Mouse (Mus musculus) midbrain, embryonic 14.5 days (tissue): Measurements from ENCODE around the gene Hbb-bs. TPM values are rescaled to one million over a fixed set of nuclear protein-coding genes. Genes with fewer than 3 reads are reported as not detected.
"Not testable (repeated sequence)": the region's sequence is repeated elsewhere in the genome, so short reads cannot be mapped to it uniquely, and the experiment has no call there.

Source experiments
- ATAC-seq: fragments of 200-750 bp; cut with Nextera tagmentation; 2 replicates; pipeline ENCODE4 v1.8.0; 2017; ENCODE audit warnings: moderate number of reproducible peaks, moderate library complexity; ENCODE audit not compliant: low FRiP score, low TSS enrichment
- DNase-seq: peaks from one replicate; pipeline ENCODE4 v3.0.0-alpha.2; 2015
- H3K27ac ChIP-seq: fragments of 300-500 bp; sonication (generic); replicated peaks from 2 replicates; pipeline ENCODE4 v1.5.1; 2014; ENCODE audit warnings: mild to moderate bottlenecking, low read depth, low read length, moderate library complexity
- H3K27me3 ChIP-seq: fragments of 300-500 bp; sonication (generic); 2 replicates; pipeline ENCODE4 v1.6.1; 2014; ENCODE audit warnings: low read length, control low read depth, mixed read lengths; ENCODE audit not compliant: control insufficient read depth, insufficient read depth
- H3K36me3 ChIP-seq: fragments of 300-500 bp; sonication (generic); 2 replicates; pipeline ENCODE4 v1.6.1; 2014; ENCODE audit warnings: low read length, control low read depth; ENCODE audit not compliant: control insufficient read depth, insufficient read depth
- H3K4me1 ChIP-seq: fragments of 300-500 bp; sonication (generic); 2 replicates; pipeline ENCODE4 v1.6.1; 2014; ENCODE audit warnings: mild to moderate bottlenecking, antibody characterized with exemption, low read length, control low read depth; ENCODE audit not compliant: control insufficient read depth, insufficient read depth
- H3K4me2 ChIP-seq: fragments of 300-500 bp; sonication (generic); 2 replicates; pipeline ENCODE4 v1.6.1; 2014; ENCODE audit warnings: mild to moderate bottlenecking, low read length, moderate library complexity
- H3K4me3 ChIP-seq: fragments of 300-500 bp; sonication (generic); replicated peaks from 2 replicates; pipeline ENCODE4 v1.5.1; 2014; ENCODE audit warnings: low read depth, low read length
- H3K9ac ChIP-seq: fragments of 300-500 bp; sonication (generic); replicated peaks from 2 replicates; pipeline ENCODE4 v1.6.1; 2014; ENCODE audit warnings: mild to moderate bottlenecking, low read length, moderate library complexity
- H3K9me3 ChIP-seq: fragments of 300-500 bp; sonication (generic); 2 replicates; pipeline ENCODE4 v1.6.1; 2016; ENCODE audit warnings: low read length, control low read depth, mixed read lengths; ENCODE audit not compliant: control insufficient read depth
- WGBS: fragments of 180-500 bp; shearing (Covaris S2); extraction: QIAGEN DNeasy Blood & Tissue Kit; methylation state at CpG from one replicate; pipeline ENCODE4 v1.1.7; 2014; 5-methylcytosine and 5-hydroxymethylcytosine counted together
- polyA plus RNA-seq: library from polyadenylated mRNA; unstranded; fragments of >200 nt; fragmentation: Nextera tagmentation; extraction: Ambion mirVana; gene quantifications from 2 replicates; pipeline ENCODE4 v1.2.1, GENCODE M21; 2014

The Hbb-bs gene
- polyA plus RNA-seq, 1 experiment from 2014 or later: 3,364 TPM

- ATAC-seq (no peak), DNase-seq (no peak)
Measured at GRCm38 (mm10) chr7:103824597-103824996, 3.3 kb downstream of the Hbb-bs start.

GRCm38 (mm10) chr7:103815085-103815484 is 12.8 kb downstream of the Hbb-bs start:
- not testable (repeated sequence) for H3K9me3 ChIP-seq, H3K4me2 ChIP-seq, H3K27me3 ChIP-seq, H3K4me1 ChIP-seq, H3K9ac ChIP-seq, H3K36me3 ChIP-seq, H3K27ac ChIP-seq, H3K4me3 ChIP-seq, ATAC-seq, DNase-seq
- 83% methylated on average over 1 of the region's 2 CpGs for WGBS

More at GRCm38 (mm10) chr7:103824597-103824996, 3.3 kb downstream of the Hbb-bs start:
- Histone ChIP-seq H3K36me3 (no peaks in the 10 kb centered on the region), H3K4me2 (no peak overlapping the region), H3K4me3 (no peak overlapping the region), H3K9ac (no peak overlapping the region), H3K27me3 (no peaks in the 10 kb centered on the region), H3K27ac (no peak overlapping the region), H3K9me3 (no peaks in the 10 kb centered on the region), H3K4me1 (no peaks in the 10 kb centered on the region)
- WGBS: 87% methylated on average over 2 of the region's 2 CpGs

- ATAC-seq: no peak
Measured at GRCm38 (mm10) chr7:103813766-103814165, 14.1 kb downstream of the Hbb-bs start, which contains the start of gene Hbb-bt. Hbb-bt (minus strand) TSS chr7:103813996.

GRCm38 (mm10) chr7:103813152-103813551 is 14.7 kb downstream of the Hbb-bs start:
- not testable (repeated sequence) for H3K27me3 ChIP-seq, H3K9ac ChIP-seq, H3K27ac ChIP-seq, H3K4me3 ChIP-seq, H3K9me3 ChIP-seq, ATAC-seq, H3K4me2 ChIP-seq, H3K4me1 ChIP-seq, H3K36me3 ChIP-seq, DNase-seq
- WGBS: no CpG with 5 or more reads among the region's 3 CpGs

More at GRCm38 (mm10) chr7:103813766-103814165, 14.1 kb downstream of the Hbb-bs start, which contains the start of gene Hbb-bt:
- WGBS: 93% methylated on average over 3 of the region's 3 CpGs
- H3K9ac ChIP-seq: no peak within 1 kb of the TSS
- no peak within 1 kb of the TSS for H3K4me3 ChIP-seq
- H3K36me3 ChIP-seq: no peaks in the 10 kb centered on the region
- H3K27ac ChIP-seq: no peak within 1 kb of the TSS
- no peaks in the 10 kb centered on the region for H3K4me1 ChIP-seq
- no peak for DNase-seq
- H3K9me3 ChIP-seq: no peaks in the 10 kb centered on the region
- H3K27me3 ChIP-seq: no peaks in the 10 kb centered on the region
- no peak within 1 kb of the TSS for H3K4me2 ChIP-seq

GRCm38 (mm10) chr7:103812174-103812573 is 15.7 kb downstream of the Hbb-bs start:
- Histone ChIP-seq H3K4me2 (no peak overlapping the region), H3K27me3 (no peaks in the 10 kb centered on the region), H3K36me3 (no peaks in the 10 kb centered on the region), H3K9me3 (no peaks in the 10 kb centered on the region), H3K4me3 (no peak overlapping the region), H3K9ac (no peak overlapping the region), H3K27ac (no peak overlapping the region), H3K4me1 (no peaks in the 10 kb centered on the region)
- DNase-seq (no peak), ATAC-seq (no peak)
- 64% methylated on average over 1 of the region's 1 CpGs for WGBS

- Histone ChIP-seq H3K9me3 (no peaks in the 10 kb centered on the region), H3K9ac (no peak overlapping the region), H3K36me3 (no peaks in the 10 kb centered on the region), H3K27ac (no peak overlapping the region), H3K4me3 (no peak overlapping the region), H3K27me3 (no peaks in the 10 kb centered on the region), H3K4me1 (no peaks in the 10 kb centered on the region), H3K4me2 (no peak overlapping the region)
- WGBS: 92% methylated on average over 1 of the region's 1 CpGs
- ATAC-seq (no peak), DNase-seq (no peak)
Measured at GRCm38 (mm10) chr7:103811223-103811845, 16.6 kb downstream of the Hbb-bs start.

- H3K9ac ChIP-seq: no peak overlapping the region
- DNase-seq (no peak), ATAC-seq (no peak)
- no peaks in the 10 kb centered on the region for H3K36me3 ChIP-seq
- H3K4me1 ChIP-seq: no peaks in the 10 kb centered on the region
- H3K9me3 ChIP-seq: no peaks in the 10 kb centered on the region
- WGBS: 84% methylated on average over 3 of the region's 3 CpGs
- H3K27me3 ChIP-seq: no peaks in the 10 kb centered on the region
- H3K4me3 ChIP-seq: no peak overlapping the region
- no peak overlapping the region for H3K27ac ChIP-seq
- no peak overlapping the region for H3K4me2 ChIP-seq
Measured at GRCm38 (mm10) chr7:103810746-103811145, 17.1 kb downstream of the Hbb-bs start.

- Histone ChIP-seq H3K9me3 (no peaks in the 10 kb centered on the region), H3K4me2 (no peak overlapping the region), H3K4me1 (no peaks in the 10 kb centered on the region), H3K27me3 (no peaks in the 10 kb centered on the region), H3K4me3 (no peak overlapping the region), H3K27ac (no peak overlapping the region), H3K9ac (no peak overlapping the region), H3K36me3 (no peaks in the 10 kb centered on the region)
- WGBS: 82% methylated on average over 1 of the region's 1 CpGs
- ATAC-seq (no peak), DNase-seq (no peak)
Measured at GRCm38 (mm10) chr7:103810296-103810695, 17.6 kb downstream of the Hbb-bs start.

- no peaks in the 10 kb centered on the region for H3K27me3 ChIP-seq
- no peak overlapping the region for H3K9ac ChIP-seq
- H3K4me1 ChIP-seq: no peaks in the 10 kb centered on the region
- ATAC-seq: no peak
- DNase-seq: no peak
- H3K36me3 ChIP-seq: no peaks in the 10 kb centered on the region
- no peak overlapping the region for H3K4me3 ChIP-seq
- no peak overlapping the region for H3K27ac ChIP-seq
- no peaks in the 10 kb centered on the region for H3K9me3 ChIP-seq
- H3K4me2 ChIP-seq: no peak overlapping the region
- WGBS: 74% methylated on average over 1 of the region's 1 CpGs
Measured at GRCm38 (mm10) chr7:103809801-103810155, 18.1 kb downstream of the Hbb-bs start.
